In the genomic region with DNA sequence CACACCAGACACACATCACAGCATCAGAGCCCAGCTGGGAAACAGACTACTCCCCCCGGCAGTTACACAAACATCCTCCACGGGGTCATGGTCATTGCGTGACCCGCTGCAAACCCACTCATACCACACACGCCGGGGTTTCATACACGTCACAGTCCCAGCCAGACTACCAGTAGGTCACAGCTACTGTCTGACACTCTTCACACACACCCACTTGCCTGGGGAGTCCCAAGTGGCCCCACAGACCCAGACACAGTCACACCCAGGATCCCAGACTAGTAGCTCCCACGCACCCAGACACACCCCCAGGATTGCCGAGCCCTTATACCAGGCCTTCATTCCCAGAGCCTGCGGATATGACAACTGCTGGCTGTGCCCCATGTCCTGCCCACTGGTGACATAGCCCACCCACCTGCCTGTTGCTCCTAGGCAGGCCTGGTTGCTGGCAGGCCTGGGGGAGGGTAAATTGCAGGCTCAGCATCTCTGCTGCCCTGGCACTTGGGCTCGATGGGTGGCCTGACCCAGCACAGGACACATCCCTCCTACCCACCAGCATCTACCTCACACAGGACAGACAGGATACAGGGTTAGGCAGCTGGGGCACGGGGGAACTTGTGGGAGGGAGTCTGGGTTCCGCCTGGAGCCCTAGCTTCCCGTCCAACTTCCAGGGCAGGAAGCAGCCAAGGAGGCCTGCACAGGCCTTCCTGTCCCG, we compare ENCODE assay signal across 9 mouse cellular contexts. TPM values are rescaled to one million over a fixed set of nuclear protein-coding genes. Genes with fewer than 3 reads are reported as not detected.
A peak's percentile ranks its signal among the peaks of the same experiment; 100 is the strongest.
DNase-seq lines count a peak whose midpoint lies in the region; ATAC-seq and TF ChIP-seq lines count a peak whose summit lies in the region.
"Had no signal": no experiment of that assay in that cellular context is flagged by ENCODE, and none has a peak within 500 bp of the region (broad histone marks: within the 10 kb centered on the region; RNA-seq: fewer than 3 reads in every experiment).

No protein-coding gene starts in this region.

- no peak overlapping the region for H3K9ac ChIP-seq in midbrain, embryonic 15.5 days
- H3K9ac ChIP-seq in midbrain, embryonic 14.5 days (replicated peaks; ENCODE audit: low read length): no peak overlapping the region
- peak overlapping the region; percentile 33 for H3K9ac ChIP-seq in intestine, embryonic 16.5 days (ENCODE audit: low read depth, low read length)
- H3K9ac ChIP-seq: neural tube, embryonic 12.5 days had no signal

- no peak for ATAC-seq in midbrain, embryonic 15.5 days (replicated peaks)
- no peak for ATAC-seq in midbrain, embryonic 14.5 days (ENCODE audit: low FRiP score, low TSS enrichment)
- no peak for ATAC-seq in intestine, embryonic 16.5 days

- H3K4me2 ChIP-seq in midbrain, embryonic 15.5 days: no peak overlapping the region
- H3K4me2 ChIP-seq in midbrain, embryonic 14.5 days (ENCODE audit: low read length): no peak overlapping the region
- H3K4me2 ChIP-seq in intestine, embryonic 16.5 days (ENCODE audit: low read depth, low read length): 0 out of 2 replicates have a peak overlapping the region, but pooled peaks have one; percentile 3
- H3K4me2 ChIP-seq: neural tube, embryonic 12.5 days had no signal

- H3K4me3 ChIP-seq in midbrain, embryonic 15.5 days: no peak overlapping the region
- no peak overlapping the region for H3K4me3 ChIP-seq in midbrain, embryonic 14.5 days (replicated peaks; ENCODE audit: low read depth, low read length)
- no peak overlapping the region for H3K4me3 ChIP-seq in intestine, embryonic 16.5 days (ENCODE audit: low read length)
- peak overlapping the region; percentile 0 for H3K4me3 ChIP-seq in lung, adult 2 months (replicated peaks; ENCODE audit: extremely low read depth, low read depth, low read length)
- H3K4me3 ChIP-seq: neural tube, embryonic 12.5 days had no signal

- peak overlapping the region; percentile 38; the same call in 1 of the 2 replicates for H3K27ac ChIP-seq in midbrain, embryonic 15.5 days
- no peak overlapping the region for H3K27ac ChIP-seq in midbrain, embryonic 14.5 days (replicated peaks; ENCODE audit: low read depth, low read length)
- peak overlapping the region; percentile 77 for H3K27ac ChIP-seq in intestine, embryonic 16.5 days (ENCODE audit: low read length)
- H3K27ac ChIP-seq: neural tube, embryonic 12.5 days had no signal

- no peak for DNase-seq in midbrain, embryonic 14.5 days
- DNase-seq in heart, adult 11 months: peak; percentile 99
- DNase-seq in lung, adult 2 months: peak; percentile 48
- no peak for DNase-seq in cerebellum, adult 18-20 months
- no peak for DNase-seq in cerebellum, postnatal 14 days
- no peak for DNase-seq in frontal cortex, postnatal 10 days (ENCODE audit: low spot score in 2 of 2)

- peaks cover 31% of the 10 kb centered on the region for H3K4me1 ChIP-seq in midbrain, embryonic 15.5 days
- H3K4me1 ChIP-seq in midbrain, embryonic 14.5 days (ENCODE audit: control insufficient read depth, insufficient read depth, low read length): peaks cover 17% of the 10 kb centered on the region
- peaks cover 60% of the 10 kb centered on the region for H3K4me1 ChIP-seq in intestine, embryonic 16.5 days (ENCODE audit: control insufficient read depth, insufficient read depth, low read length)
- H3K4me1 ChIP-seq in lung, adult 2 months (ENCODE audit: control insufficient read depth, insufficient read depth, low read length): peaks cover 29% of the 10 kb centered on the region

- peaks cover 10% of the 10 kb centered on the region; the same call in 1 of the 2 replicates for H3K27me3 ChIP-seq in midbrain, embryonic 15.5 days (replicated peaks)
- no peaks in the 10 kb centered on the region for H3K27me3 ChIP-seq in midbrain, embryonic 14.5 days (ENCODE audit: control insufficient read depth, insufficient read depth, low read length)
- no peaks in the 10 kb centered on the region for H3K27me3 ChIP-seq in intestine, embryonic 16.5 days (replicated peaks; ENCODE audit: control insufficient read depth, insufficient read depth, low read length)

- H3K9me3 ChIP-seq in midbrain, embryonic 15.5 days: no peaks in the 10 kb centered on the region
- H3K9me3 ChIP-seq in midbrain, embryonic 14.5 days (ENCODE audit: control insufficient read depth, low read length): no peaks in the 10 kb centered on the region
- H3K9me3 ChIP-seq in intestine, embryonic 16.5 days (ENCODE audit: control insufficient read depth, low read length): no peaks in the 10 kb centered on the region
- H3K9me3 ChIP-seq: neural tube, embryonic 12.5 days had no signal

- TF ChIP-seq CTCF in lung, adult 2 months (IDR thresholded peaks at IDR 0.05; ENCODE audit: insufficient read depth, low read length): no peak

- WGBS in midbrain, embryonic 15.5 days: 73% methylated on average over 15 of the region's 15 CpGs
- WGBS in midbrain, embryonic 14.5 days: 69% methylated on average over 15 of the region's 15 CpGs
- 47% methylated on average over 15 of the region's 15 CpGs for WGBS in intestine, embryonic 16.5 days
- 24% methylated on average over 15 of the region's 15 CpGs for WGBS in lung, adult 2 months

- TF ChIP-seq POLR2A in lung, adult 2 months (IDR thresholded peaks at IDR 0.05; ENCODE audit: borderline replicate concordance, extremely low read depth, low read depth, low read length): no peak; the same call in 1 of the 2 replicates

- no peaks in the 10 kb centered on the region for H3K36me3 ChIP-seq in midbrain, embryonic 15.5 days (replicated peaks)
- H3K36me3 ChIP-seq in midbrain, embryonic 14.5 days (ENCODE audit: control insufficient read depth, insufficient read depth, low read length): peaks cover 8% of the 10 kb centered on the region
- no peaks in the 10 kb centered on the region for H3K36me3 ChIP-seq in intestine, embryonic 16.5 days (ENCODE audit: control insufficient read depth, insufficient read depth, low read length)

RNA-seq across cellular contexts. Expression of gene Ccdc97, which starts 11.2 kb away (rescaled TPM):
- 39.5 and 40.2 TPM in 2 replicates for polyA plus RNA-seq in midbrain, embryonic 15.5 days (2015; fragmentation: Nextera tagmentation; extraction: Ambion mirVana)
- polyA plus RNA-seq in midbrain, embryonic 14.5 days (2014; fragmentation: Nextera tagmentation; extraction: Ambion mirVana): 38.3 and 47.7 TPM in 2 replicates
- 21.6 and 22.0 TPM in 2 replicates for polyA plus RNA-seq in intestine, embryonic 16.5 days (2015; fragmentation: Nextera tagmentation; extraction: Ambion mirVana)
- 60.0 and 69.2 TPM in 2 replicates for polyA plus RNA-seq in lung, adult 2 months (2012; rRNA removed)

RNA-seq across cellular contexts. Expression of gene Tgfb1, which starts 20.9 kb away (rescaled TPM):
- 0.56 and 1.0 TPM in 2 replicates for polyA plus RNA-seq in midbrain, embryonic 15.5 days (2015; fragmentation: Nextera tagmentation; extraction: Ambion mirVana)
- polyA plus RNA-seq in midbrain, embryonic 14.5 days (2014; fragmentation: Nextera tagmentation; extraction: Ambion mirVana): 0.67 and 1.1 TPM in 2 replicates
- 1.4 and 1.8 TPM in 2 replicates for polyA plus RNA-seq in intestine, embryonic 16.5 days (2015; fragmentation: Nextera tagmentation; extraction: Ambion mirVana)
- 68.3 and 71.1 TPM in 2 replicates for polyA plus RNA-seq in lung, adult 2 months (2012; rRNA removed)

RNA-seq across cellular contexts. Expression of gene B9d2, which starts 27.2 kb away (rescaled TPM):
- 47.3 and 50.9 TPM in 2 replicates for polyA plus RNA-seq in midbrain, embryonic 15.5 days (2015; fragmentation: Nextera tagmentation; extraction: Ambion mirVana)
- polyA plus RNA-seq in midbrain, embryonic 14.5 days (2014; fragmentation: Nextera tagmentation; extraction: Ambion mirVana): 44.3 and 47.9 TPM in 2 replicates
- polyA plus RNA-seq in intestine, embryonic 16.5 days (2015; fragmentation: Nextera tagmentation; extraction: Ambion mirVana): 21.4 and 22.5 TPM in 2 replicates
- 51.7 and 53.4 TPM in 2 replicates for polyA plus RNA-seq in lung, adult 2 months (2012; rRNA removed)

RNA-seq across cellular contexts. Expression of gene Tmem91, which starts 32.8 kb away (rescaled TPM):
- polyA plus RNA-seq in midbrain, embryonic 15.5 days (2015; fragmentation: Nextera tagmentation; extraction: Ambion mirVana): 53.5 and 54.0 TPM in 2 replicates
- polyA plus RNA-seq in midbrain, embryonic 14.5 days (2014; fragmentation: Nextera tagmentation; extraction: Ambion mirVana): 32.8 and 46.5 TPM in 2 replicates
- polyA plus RNA-seq in intestine, embryonic 16.5 days (2015; fragmentation: Nextera tagmentation; extraction: Ambion mirVana): 1.6 and 2.1 TPM in 2 replicates
- 0.37 and 0.86 TPM in 2 replicates for polyA plus RNA-seq in lung, adult 2 months (2012; rRNA removed)

RNA-seq across cellular contexts. Expression of gene Hnrnpul1, which starts 46.8 kb away (rescaled TPM):
- polyA plus RNA-seq in midbrain, embryonic 15.5 days (2015; fragmentation: Nextera tagmentation; extraction: Ambion mirVana): 43.6 and 44.4 TPM in 2 replicates
- polyA plus RNA-seq in midbrain, embryonic 14.5 days (2014; fragmentation: Nextera tagmentation; extraction: Ambion mirVana): 52.1 and 61.6 TPM in 2 replicates
- polyA plus RNA-seq in intestine, embryonic 16.5 days (2015; fragmentation: Nextera tagmentation; extraction: Ambion mirVana): 33.9 and 35.7 TPM in 2 replicates
- polyA plus RNA-seq in lung, adult 2 months (2012; rRNA removed): 43.8 and 49.9 TPM in 2 replicates

Comparison
In these comparisons a context has a peak if more than half of its experiments do, and no peak if none do; other contexts are left out.
1. DNase-seq: peak in heart, adult 11 months (single experiment) and lung, adult 2 months (single experiment); none in midbrain, embryonic 14.5 days (single experiment), cerebellum, adult 18-20 months (0 of 2), cerebellum, postnatal 14 days (0 of 2) and frontal cortex, postnatal 10 days (0 of 2).
2. RNA of gene Tgfb1, which starts 20.9 kb away (polyA plus RNA-seq): 68.3 to 71.1 TPM in lung, adult 2 months; 1.4 to 1.8 TPM in intestine, embryonic 16.5 days, 0.67 to 1.1 TPM in midbrain, embryonic 14.5 days and 0.56 to 1.0 TPM in midbrain, embryonic 15.5 days; every median in the first group is over 10 times any median in the second.